Mouse (Mus musculus) brain, embryonic 18.5 days (tissue): Measurements from ENCODE around the gene Usp47.

Source experiments
- DNase-seq: peaks from one replicate; pipeline ENCODE4 v3.0.0-alpha.2; 2012; ENCODE audit warnings: low read depth, low spot score

The Usp47 gene

DNA sequence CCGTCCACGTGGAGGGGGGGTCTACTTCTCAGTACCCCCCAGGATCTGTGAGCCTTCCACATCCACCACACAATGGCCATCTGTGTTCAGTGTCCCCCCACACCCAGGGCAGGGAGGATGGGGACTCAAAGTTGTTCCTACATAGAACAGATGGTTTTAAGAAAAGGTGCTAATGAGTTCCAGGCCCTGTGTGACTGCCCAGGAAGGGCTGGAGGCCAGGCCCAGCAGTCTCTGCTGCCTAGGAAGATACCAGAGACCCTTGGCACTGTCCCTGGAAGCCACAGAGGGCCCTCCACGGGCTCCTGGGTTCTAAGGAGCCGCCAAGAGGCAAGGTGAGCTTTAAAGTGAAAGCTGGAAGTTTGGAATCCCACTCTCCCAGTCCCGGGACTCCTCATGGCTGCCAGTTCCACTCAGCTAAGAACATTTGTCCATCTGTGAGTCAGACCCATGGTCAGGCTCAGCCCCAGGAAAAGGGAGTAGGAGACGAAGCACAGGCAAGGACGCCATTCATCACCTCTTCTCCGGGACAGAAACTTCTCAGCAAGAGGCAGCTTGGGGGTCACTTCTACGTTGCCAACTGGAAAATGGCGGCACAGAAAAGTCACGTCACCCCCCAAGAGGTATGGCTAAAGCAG, 98.7 kb downstream of the Usp47 start:
- no peak for DNase-seq

DNA sequence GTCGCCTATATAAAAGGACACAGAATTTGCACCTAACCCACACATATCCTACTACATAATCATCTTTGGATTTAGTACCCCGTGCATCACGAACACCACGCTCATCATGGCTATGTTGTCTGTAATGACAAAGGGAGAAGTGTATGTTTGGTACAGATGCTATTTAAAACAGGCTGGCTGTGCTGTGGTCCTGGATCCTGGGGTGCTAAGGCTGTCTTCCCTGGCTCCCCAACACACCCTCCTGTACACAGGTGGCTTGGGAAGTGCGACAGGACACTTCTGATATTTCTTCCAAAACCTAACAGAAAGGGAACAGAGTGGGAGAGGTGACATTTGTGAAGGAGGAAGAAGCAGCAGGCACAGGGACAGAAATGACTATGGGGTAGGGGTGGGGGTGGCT, 100.3 kb downstream of the Usp47 start:
- DNase-seq = no peak

GRCm38 (mm10) chr7:112125625-112126260, 102.4 kb downstream of the Usp47 start:
- no peak for DNase-seq

DNA sequence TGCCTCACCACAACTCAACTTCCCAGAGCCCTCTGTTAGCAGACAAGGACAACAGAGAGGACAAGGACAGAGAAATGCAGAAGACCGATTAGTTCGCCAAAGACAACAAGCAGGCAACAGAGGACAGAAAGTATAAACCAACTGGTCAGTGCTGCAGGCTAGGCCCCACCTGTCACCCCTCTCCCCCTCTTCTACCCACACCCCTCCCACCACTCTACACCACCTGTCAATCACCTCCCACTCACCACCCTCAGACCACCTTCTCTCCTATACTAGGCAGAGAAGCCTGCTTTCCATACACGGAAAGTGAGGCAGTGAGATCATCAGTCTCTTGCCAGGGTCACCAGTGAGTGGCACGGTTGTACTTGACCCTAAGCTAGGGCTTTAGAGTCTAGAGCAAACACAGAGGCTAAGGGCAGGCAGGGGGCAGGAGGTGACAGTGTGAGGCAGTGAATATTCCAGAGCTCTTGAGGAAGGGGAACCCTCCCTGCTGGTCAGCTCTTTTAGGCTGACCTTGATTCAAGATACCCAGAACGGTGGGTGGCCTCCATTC, 103.9 kb downstream of the Usp47 start:
- no peak for DNase-seq

DNA sequence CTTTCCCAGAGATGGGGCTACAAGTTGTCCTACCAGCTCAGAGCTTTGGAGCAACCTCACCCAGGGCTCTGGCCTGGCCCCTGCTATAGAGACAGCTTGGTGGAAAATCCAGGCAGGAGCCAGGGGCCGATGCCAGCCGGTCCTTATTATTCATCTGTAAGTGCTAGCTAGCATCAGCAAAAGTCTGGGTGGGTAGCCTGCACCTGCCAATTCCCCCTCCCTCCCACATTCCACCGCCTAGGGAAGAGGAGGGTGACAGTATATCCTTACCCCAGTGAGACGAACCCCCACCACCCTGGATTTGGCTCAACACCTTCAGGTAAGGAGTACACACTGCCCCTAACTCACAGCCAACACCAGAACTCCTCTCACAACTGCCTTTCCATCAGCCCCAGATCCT, 104.7 kb downstream of the Usp47 start:
- no peak for DNase-seq

DNA sequence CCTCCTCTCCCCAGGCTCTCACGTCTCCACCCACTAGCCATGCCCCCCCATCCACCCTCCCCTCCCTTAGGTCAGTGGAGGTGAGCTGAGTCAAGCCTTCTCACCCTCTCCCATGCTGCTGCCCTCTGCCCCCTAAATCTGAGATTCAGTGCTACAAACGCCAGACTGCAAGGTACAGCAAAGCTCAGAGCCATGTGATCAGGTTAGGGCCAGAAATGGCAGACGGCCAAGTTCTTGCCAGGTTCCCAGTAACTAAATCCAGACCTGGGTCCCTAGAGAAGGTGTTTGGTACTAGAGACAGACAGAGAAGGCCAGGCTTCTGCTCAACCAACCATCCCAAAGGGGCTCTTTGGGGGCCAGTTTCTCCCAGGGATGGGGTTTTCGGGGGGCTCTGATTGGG, 105.5 kb downstream of the Usp47 start:
- DNase-seq = no peak

DNA sequence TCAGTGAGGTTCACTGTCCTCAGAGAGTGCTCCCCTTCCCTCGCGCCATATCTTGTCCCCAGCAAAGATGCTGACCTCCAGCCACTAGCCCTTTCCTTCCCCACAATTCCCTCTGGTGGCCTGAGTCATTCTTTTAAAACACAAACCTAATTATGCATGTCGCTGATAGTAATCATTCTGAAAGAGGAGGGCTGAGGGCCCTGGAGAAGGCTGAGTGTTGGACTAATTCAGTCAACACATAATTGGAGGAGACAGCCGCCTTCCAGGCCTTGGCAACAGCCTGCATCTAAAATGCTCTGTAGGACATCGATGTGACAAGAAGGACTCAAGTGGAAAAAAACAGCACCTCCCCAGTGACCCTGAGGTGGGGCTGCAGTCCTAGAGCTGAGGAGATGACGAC, 106.5 kb downstream of the Usp47 start:
- no peak for DNase-seq

DNA sequence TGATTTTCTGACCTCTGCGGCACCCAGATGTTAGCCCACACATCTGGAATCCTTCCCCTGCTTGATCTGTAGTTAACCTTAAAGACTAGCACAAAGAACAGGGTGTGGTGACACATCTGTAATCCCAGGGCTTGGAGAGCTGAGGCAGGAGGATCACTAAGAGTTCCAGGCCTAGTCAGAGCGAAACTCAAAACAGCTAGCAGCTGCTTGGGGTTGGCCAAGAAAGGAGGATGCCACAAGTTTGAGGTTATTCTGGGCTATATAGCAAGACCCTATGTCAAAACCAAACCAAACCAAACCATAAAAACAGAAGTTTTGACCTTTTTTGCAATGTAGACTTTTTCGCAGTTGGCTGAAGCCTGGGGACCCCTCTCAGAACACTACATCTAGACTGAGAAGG, 107.4 kb downstream of the Usp47 start:
- DNase-seq = no peak

- DNase-seq = peak; percentile 49
These were observed 108.7 kb downstream of the Usp47 start for GRCm38 (mm10) chr7:112132005-112132404.

- no peak for DNase-seq
These were observed 110.0 kb downstream of the Usp47 start for GRCm38 (mm10) chr7:112133277-112133676.

DNA sequence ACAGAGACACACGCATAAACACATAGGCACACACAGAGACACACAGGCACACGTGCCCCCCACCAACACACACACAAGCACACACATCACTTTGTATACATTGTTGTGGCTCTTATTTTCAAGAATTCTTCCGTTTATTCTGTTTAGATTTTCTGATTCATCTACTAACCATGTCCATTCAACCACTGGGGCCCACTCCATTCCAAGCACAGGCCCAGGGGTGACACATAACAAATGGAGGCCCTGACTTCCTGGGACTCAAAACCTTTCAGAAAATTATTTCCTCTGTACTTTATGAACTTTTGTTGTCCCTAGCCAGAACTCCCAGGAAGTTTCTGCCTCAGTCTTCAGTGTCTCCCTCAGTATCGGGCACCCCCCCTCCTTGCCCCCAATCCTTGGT, 111.9 kb downstream of the Usp47 start:
- no peak for DNase-seq

GRCm38 (mm10) chr7:112136537-112136936, 113.2 kb downstream of the Usp47 start:
- DNase-seq = no peak

- DNase-seq = no peak
These were observed 114.8 kb downstream of the Usp47 start for GRCm38 (mm10) chr7:112138168-112138508.

DNA sequence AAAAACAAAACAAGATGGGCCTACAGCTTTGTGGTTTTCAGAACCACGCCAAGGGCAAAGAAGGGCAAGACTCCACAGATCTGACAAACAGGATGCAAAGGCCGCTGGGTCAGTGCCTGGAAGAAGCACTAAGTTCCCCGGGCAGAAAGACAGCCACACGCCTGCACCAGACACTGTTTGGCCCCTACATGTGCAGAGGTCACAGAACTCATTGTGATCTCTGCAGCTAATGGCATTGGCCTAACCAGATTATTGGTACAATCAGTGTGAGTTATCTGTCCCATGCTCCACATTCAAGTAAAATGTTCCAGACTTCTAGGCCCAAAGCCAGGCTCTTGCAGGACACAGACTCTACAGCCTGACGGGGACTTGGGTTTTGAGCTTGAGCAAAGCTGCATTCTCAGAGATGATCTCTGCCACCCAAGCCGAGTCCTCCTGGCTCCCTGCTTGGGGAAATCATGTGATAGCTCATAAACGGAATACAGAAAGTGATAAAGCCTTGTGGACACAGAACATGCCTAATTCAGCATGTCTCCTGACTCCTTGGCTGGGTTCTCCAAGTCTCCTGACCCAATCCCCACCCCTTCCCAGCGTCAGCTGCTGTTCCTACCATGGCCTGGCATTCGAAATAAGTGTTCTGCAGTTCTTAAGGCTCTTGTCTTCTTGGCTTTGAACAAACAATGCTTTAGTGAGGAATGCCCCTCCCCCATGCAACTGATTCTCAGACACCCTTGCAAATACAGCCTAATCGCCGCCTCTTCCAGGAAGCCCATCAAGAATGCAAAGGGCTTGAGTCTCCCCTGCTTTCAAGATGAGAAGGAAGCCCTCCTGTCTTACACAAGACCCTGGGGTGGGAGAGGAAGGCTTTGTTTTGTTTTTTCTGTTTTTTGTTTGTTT, 115.5 kb downstream of the Usp47 start:
- no peak for DNase-seq

GRCm38 (mm10) chr7:112140725-112141124, 117.4 kb downstream of the Usp47 start:
- no peak for DNase-seq

DNA sequence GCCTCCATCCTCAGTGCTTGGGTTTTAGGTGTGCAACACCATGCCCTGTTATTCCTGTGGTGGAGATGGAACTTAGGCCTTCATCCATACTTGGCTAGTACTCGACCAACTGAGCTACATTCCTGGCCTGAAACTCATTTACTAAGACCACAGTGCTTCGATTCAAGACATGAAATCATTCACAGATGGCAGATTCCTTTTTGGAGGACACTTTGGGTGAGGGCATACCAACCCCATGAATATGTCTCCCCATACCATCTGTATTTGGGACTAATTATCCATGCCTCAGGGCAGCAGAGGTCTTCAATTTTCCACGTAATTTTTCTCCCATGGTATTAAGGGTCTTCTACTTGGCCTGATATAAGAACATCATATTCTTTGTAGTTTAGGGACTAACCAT, 119.3 kb downstream of the Usp47 start:
- DNase-seq = no peak

DNA sequence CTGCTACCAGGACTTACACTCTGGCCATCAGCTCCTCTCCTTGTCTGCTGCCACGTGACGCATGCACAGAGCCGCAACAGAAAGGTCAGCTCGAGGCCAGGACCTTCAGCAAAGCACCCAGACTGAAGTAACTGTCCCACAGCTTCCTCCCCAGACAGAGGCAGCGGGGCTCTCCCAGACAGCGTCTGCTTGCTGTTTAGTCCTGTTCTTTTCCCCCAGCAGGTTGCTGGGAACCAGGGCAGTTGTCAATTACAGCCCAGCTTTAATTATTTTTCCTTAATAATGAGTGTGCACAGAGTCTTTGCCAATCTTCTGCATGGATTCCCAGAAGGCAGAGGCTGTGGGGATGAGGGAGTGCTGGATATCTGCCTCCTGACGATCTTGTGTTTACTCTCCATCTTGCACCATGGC, 119.8 kb downstream of the Usp47 start:
- DNase-seq = no peak

DNA sequence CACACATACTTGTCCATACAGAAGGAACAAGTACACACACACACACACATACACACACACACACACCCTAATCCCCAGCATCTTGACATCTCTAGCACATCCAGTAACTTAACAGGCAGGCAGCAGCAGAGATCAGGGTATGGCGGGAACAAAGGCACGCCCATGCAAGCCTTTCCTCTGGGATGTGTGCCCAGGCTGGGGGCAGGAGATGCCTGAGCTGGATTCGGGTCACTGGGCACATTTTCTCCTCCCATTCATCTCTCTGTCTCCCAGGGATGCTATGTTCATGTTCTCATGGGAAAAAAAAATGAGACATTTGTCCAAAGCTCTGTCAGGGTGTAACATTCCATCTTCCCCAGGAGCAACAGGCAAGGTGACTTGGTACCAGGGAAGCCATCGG, 120.7 kb downstream of the Usp47 start:
- no peak for DNase-seq

DNA sequence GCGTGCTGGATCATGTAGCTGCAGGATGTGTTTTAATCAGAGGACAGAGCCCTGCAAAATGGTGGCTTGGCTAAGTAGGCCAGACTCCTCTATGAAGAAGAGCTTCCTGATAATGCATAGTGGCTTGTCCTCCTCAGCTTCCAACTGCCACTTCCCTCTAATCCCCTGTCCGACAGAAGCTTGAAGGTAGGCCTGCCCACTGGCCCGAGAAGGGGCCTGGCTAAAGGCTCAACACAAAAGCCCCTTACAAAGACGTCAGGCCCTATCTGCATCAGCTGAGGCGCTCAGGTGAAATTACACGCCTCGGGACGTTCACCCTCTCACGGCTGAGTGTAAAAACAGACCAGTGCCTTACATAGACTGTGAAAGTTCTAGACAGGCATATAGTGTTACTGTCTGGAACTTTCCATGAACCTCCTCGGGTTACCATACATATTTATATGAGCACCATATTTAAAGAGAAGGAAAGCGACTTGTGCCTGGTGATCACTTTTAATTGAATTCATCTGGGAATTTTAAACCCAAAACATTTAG, 121.4 kb downstream of the Usp47 start:
- DNase-seq = no peak

- no peak for DNase-seq
These were observed 124.7 kb downstream of the Usp47 start for GRCm38 (mm10) chr7:112147979-112148378.

DNA sequence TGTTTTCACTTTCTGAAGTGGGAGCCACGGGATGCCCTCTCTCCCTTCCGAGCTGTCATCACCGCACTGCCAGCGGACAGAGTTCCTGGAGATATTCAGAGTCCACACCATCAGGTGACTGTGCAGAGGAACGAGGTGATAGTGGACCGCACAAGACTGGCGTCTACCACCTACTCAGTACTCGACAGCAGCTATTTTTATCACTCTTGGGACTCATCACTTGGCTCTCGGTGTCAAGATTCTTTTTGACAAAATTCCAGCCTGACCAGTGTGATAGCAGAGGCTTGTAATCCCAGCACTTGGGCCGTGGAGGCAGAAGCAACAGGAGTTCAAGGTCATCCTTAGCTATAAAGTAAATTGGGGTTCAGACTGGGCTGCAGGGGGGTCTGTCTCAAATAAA, 125.8 kb downstream of the Usp47 start:
- DNase-seq = no peak

- DNase-seq = no peak
These were observed 131.1 kb downstream of the Usp47 start for GRCm38 (mm10) chr7:112154445-112154844.
